Mouse (Mus musculus): ENCODE measurements around the gene Syn3.

Gene Syn3

DNA sequence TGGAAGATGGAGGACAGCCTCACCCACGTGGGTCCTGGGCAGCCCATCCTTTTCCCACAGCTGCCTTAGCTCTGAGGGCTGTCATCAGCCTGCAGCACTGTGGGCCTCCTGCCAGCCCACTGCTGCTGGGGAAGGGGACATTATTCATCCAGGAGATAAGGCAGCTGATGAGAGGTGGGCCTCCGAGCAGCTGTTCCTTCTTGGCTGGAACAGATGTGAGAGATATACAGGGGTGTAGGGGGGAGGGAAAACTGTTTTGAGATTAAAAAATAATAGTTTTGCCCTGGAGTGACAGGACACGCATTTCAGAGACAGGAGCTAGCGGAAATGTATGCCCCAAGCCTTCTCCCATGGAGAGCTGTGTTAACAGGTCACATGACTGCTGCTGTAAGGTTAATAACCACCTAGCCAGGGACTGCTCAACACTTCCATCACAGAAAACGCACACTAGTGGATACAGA, 133.0 kb downstream of the Syn3 start:
- WGBS: 79% methylated on average over 5 of the region's 5 CpGs

DNA sequence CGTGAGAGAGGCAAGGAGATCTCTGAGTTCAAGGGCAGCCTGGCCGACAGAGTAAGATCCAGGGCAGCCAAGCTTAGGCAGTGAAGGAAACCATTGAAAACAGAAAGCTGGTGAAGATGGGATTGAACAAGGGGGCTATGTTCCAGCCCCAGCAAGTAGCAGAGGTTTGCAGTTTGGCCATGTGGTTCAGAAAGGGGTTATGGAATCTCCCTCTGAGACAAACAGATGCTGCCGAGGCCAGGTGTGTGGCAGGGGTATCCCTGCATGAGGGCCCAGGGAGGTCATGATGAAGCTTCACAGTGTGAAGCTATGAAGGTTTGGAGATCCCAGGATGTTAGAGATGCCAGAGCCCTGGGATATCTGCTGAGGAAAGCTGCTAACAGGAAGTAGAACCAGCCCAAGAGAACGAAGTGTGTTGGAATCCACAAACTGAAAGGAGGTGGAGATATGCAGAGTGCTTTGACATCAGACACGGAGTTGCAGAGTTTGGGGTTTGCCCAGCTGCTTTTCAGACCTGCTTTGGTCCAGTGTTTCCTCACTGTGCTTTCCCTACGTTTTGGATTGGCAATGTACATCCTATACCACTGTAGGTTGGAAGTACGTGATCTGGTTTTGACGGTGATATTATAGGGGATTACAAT, 134.9 kb downstream of the Syn3 start:
- 86% methylated on average over 8 of the region's 8 CpGs for WGBS

DNA sequence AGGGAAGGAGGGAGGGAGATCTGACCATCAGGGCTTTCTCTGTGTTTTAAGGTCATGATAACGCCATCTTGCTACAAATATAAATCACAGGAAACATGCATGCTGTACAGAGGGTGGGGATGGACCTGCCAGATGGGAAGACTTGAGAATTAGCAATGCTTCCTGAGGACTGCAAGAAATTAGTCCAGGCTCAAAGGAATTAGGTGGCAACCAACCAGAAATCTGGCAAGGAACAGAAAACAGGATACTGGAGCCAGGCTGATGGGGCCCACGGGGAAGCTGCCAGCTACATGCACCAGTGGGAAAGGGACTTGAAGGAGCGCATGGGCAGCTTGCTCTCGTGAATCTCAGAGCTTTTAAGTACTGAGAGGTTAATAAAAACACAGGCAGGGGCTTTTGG, 139.0 kb downstream of the Syn3 start:
- 76% methylated on average over 4 of the region's 4 CpGs for WGBS

DNA sequence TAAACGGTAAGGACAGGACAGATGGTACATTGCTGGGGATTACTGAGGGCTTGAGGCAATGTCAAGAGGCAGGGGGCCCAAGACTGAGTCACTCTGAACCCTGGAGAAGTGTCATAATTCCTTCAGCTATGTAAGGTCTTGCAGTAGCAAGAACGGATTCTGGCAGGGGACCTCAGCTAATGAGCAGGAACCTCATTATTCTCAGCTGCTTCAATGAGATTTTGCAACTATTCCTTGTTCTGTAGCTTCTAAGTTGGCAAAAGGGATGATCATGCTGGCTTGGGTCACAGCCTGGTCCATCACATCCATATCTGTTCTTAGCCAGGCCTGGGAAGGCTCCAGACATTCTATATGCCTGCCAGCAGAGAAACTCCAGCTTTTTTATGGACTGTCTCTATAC, 139.5 kb downstream of the Syn3 start:
- WGBS: 74% methylated on average over 2 of the region's 2 CpGs

DNA sequence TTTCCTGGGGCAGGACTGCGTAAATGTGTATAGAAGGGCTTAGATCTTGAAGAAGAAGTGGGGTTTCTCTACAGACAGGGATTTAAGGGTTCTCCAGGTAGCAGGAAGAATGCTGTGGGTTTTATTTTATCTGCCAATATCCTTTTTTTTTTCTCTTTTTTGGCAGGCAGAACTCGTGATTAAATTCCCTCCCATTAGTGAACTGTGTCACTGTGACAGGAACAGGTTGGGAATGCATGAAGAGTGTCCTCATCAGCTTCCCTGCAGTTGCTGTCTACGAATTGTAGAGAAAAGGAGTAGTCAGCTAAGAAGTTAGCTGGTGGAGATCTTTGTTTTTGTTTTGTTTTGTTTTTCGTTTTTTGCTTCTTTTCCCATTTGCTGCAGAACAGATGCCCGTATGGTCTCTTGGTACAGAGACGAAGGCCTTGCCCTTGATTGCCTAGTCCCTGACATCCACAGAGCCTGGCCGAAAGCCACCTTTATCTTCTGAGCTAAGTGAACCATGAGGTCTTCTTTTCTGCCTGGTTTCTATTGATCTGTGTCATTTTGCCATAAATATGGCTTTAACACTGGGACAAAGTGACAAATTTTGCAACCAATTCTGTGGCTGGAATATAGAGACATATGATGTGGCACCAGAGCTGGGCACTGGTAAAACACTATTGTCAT, 140.3 kb downstream of the Syn3 start:
- 81% methylated on average over 7 of the region's 7 CpGs for WGBS

DNA sequence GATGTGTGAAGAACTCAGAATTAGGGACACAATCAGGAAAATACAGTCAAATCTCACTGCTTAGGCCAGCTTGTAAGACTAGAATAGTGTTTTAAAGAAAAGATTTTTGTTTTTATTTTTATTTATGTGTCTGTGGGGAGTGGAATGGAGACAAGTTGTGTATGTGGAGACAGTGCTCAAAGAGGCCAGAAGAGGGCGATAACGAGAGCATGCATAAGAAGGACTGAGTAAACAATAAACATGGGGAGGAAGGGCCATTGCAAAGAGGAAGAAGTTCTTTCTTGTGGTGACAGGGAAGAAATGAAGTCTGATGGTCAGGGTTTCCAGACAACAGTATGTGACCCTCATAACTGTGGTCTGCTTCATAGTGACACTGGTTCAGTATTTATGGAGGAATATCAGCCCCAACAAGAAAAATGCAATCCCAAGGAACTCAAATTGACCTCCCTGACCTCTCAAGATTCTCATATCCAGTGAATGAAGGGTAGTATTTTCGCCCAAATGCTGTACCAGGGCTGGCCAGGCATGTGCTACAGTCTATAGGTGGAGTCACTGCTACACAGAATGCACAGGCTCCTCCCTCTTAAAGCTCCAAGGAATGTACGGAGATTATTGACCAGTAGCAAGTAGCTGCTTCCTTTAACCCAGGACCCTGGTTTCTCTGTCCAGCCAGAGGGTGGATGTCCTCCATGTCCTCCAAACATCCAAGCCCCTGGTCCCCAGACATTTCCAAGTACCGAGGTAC, 141.7 kb downstream of the Syn3 start:
- WGBS: 66% methylated on average over 5 of the region's 5 CpGs

DNA sequence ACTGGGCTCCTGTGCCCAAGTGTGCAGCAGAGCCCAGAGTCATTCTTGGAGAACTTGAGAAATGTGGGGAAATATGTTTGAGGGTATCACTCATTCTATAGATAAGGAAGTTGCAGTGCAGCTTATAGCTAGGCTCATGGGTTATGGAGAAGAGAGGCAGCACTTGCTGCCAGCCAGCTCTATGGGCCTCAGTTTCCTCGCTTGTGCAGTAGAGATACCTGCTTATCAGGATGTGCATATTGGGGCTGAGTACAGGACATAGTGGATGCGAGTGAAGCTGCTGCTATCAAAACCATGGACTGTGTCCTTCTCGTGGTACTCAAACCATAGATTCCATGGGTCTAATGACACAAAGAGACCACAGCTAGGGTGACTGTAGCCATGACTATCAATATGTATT, 146.2 kb downstream of the Syn3 start:
- WGBS: 97% methylated on average over 3 of the region's 3 CpGs

DNA sequence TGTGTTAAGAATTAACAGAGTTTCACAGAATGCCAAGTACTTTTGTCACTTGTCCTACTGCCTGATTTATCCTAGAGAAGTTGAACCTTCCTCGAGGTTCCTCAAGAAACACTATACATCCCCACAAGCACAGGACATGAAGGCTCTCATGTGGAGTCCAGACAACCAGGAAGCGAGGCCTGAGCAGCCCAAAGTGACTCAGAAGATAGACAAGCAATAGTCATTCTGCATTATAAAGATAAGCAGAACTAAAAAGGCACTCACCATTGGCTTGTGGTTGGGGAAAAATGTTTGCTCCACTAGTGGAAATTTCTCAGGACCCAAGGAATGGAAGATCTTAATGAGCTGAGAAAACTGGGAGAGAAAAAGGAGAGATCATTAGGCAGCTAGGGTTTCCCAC, 147.4 kb downstream of the Syn3 start:
- 74% methylated on average over 2 of the region's 2 CpGs for WGBS

DNA sequence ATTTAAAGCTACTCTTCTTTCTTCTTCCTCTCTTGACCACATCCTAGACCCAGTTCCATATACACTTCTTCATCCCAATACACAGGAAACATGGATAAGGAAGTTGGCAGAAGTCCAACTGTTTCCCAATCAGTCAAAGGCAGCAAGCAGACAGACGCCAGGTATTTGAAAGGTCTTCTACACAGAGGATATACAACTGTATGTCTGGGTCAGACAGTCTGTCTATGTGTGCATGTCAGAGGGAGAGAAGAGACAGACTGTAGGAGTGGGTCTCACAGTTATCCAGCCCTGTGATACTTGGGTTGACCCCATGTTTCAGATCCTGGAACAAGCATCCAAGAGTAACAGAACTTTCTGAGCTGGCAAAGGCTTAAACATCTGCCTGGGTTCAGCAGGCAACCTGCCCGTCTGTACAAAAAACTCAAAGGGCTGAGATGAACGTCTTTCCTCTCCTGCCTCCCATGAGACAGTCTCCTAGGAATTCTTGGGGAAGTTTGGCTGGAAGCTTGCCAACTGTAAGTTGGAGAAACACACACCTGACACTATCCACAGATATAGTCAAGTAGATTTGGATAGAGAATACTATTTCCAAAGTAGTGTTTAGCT, 152.4 kb downstream of the Syn3 start:
- 65% methylated on average over 3 of the region's 3 CpGs for WGBS

DNA sequence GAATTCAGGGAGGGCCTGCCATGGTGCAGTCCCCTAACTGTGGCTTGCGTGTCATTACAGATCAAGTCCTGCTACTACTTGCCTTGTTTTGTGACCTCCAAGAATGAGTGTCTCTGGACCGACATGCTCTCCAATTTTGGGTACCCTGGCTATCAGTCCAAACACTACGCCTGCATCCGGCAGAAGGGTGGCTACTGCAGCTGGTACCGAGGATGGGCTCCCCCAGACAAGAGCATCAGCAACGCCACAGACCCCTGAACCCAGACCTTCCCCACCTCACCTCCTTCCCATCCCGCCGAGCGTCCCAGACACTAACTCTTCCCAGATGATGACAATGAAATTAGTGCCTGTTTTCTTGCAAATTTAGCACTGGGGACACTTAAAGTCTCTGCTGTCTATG, 153.1 kb downstream of the Syn3 start:
- 97% methylated on average over 9 of the region's 9 CpGs for WGBS

DNA sequence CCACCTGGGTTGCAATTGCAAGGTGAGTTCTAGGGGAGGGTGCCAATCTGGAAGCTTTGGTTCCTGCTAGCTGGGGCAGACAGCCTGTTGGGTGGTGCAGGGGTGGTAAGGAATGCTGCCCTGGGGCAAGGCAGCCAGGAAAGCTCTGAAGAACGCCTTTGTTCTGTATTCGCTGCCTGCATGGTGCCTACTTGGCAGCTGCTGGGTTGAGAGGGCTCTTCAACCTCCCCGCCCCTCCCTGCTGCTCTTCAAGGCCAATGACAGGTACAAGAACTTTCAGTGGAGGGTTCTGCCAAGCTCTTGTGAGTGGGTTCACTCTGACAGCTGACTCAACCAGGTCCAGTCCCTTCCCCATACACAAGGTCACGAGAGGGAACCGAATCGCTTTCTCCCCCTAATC, 154.0 kb downstream of the Syn3 start:
- 79% methylated on average over 6 of the region's 6 CpGs for WGBS

DNA sequence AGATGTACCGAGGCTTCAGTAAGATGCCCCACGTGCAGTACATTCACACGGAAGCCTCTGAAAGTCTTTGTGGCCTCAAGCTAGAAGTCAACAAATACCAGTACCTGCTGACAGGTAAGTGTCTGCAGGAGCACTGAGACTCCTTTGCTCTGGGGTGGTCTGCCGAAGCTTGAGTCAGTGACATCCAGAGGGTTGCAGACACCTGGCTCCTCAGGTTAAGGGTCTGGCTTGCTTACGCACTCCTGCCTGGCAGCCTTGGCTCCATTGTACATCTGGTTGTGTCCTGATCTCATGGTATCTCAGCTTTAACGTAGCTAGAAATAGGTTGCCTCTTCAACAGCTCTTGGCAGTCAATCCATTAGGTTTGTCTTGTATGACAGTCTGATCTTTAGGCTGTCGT, 154.8 kb downstream of the Syn3 start:
- WGBS: 95% methylated on average over 7 of the region's 7 CpGs

DNA sequence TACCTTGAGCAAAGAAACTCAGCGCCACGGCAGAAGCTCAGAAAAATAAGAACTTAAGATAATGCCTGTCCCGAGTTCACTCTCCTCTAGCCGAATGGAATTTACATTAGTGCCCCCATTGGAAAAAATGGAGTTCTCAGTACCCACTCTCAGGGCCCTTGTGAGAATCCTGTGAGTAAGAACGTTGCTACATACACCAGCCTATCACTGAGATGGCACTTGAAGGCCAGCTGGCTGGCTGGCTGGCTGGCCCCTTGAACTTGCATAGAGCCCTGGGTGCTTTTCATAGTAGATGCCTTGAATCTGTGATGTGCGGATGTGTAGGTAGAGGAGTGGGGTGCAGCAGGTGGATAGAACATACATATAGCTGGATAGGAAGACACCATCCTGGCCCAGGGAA, 155.3 kb downstream of the Syn3 start:
- WGBS: 90% methylated on average over 6 of the region's 6 CpGs

DNA sequence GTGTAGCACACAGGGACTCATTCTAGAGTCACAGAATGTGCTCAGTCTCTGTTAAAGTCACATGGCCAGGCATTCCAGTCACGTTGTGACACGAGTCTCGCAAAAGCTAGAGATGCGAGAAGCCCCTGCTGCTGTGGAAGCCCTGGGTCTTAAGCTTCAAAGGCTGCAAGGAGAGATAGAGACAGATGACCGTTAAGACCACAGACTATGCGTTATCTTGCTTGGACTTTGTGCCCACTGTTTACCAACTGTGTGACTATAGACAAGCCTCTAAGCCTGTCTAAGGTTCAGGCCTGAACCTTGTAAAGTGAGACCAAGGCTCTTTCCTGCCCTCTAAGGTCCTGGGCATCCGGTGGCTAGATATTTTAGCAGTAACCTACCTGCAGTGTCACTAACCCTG, 156.0 kb downstream of the Syn3 start:
- WGBS: 81% methylated on average over 7 of the region's 7 CpGs

DNA sequence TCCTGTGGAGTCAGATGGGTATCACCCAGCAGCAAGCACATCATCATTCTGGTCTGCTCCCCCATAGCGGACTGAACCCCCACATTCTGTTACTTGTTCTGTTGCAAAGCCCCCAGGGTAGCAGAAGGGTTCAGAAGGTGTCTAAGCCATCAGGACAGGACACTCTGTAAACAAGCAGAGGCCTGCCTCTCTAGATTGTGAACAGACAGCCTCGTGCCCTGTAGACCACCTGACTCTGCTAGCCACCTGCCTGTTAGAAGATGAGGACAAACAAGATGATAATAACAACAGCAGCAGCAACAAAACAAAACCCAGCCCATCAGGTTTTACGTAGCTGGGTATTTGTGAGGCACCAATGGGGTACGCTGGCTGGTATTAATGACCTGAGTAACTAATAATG, 156.5 kb downstream of the Syn3 start:
- WGBS: 83% methylated on average over 4 of the region's 4 CpGs

DNA sequence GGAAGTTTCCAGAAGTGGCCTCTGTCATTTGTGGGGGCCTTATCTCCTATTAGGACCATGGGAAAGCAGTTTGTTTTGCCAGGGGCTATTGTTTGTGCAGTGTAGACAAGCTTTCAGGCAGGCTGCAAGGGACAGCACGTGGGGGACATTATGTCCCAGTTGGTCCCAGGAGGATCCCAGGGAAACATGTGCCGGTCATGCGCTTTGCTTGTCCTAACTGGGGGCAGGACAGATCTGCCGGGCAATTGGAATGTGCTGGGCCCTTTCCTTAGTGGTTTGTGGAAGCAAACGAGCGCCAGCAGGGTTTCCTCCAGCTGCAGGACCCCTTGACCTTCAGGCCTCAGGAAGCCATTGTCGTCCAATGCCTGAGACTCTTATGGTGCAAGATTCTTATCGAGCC, 157.1 kb downstream of the Syn3 start:
- 72% methylated on average over 8 of the region's 8 CpGs for WGBS

DNA sequence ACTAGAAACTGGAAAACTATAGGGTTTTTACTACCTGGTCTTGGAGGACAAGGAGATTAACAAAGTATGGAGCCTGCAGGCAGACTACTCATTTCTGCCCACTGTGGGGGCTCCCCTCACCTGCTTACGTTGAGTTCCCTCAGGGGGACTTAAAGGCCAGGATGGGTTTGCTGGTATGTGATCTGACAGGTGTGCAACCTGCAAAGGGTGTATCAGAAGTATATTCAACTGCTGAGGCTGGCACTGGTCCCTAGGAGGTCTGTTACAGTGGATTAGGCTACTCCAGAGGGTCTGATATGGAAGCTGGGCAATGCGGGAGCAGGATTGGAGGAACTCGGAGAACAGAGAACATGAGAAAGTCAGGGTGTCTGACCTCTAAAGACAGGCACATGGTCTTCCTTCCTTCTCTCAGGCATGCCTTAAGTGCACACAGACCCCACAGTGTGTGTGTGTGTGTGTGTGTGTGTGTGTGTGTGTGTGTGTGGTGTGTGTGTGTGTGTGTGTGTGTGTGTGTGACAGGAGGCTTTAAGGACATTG, 157.6 kb downstream of the Syn3 start:
- WGBS: 89% methylated on average over 3 of the region's 3 CpGs

DNA sequence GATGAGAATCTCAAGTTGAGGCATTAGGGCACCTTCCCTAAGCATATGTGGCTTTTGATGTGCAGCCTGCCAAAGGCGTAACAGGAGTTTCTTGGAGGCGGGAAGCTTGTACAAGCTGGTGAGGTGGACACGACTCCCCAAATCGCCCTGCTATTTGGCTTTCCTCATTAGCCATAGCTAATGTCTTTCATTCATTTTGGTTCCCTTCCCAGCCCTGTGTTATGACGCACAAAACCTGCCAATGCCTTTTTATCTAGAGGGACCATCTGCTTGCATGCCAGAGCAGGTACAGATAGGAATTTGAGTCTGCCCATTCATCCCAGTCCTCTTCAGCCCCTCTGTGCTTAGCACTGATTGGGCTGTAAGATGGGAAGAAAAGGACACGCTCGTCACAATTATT, 158.3 kb downstream of the Syn3 start:
- 81% methylated on average over 7 of the region's 7 CpGs for WGBS

DNA sequence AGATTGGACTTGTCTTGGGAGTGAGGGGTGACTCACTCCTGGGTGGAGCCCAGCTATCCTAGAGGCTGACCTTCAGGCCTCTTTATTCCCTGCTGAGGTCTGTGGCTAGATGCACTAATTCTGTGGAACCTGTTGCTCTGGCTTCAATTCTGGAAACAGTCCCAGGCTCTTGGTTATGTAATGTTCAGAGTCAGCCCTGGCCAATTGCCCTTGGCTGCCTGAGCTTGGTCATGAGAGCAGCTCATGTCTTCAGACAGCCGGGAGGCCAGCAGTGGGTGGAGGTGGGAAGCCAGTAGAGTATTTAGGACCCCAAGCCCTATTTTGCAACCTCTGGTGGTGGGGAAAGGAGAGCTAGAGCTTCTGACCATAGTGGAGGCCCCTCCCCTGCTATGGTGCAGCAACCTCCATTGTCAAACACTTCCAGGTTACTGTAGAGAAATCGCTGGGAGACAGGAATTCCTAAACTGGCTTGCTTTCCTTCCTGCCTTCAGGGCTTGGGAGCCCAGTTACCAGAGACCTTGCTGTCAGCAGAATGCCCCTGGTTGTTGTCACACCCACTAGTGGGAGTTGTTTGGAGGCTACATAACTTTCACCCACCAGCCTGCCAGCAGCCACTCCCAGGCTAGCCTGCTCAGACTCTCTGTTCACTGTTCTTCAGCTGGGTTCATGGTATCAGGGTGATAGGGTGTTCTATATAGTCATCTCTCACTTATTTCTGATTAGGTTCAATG, 158.9 kb downstream of the Syn3 start:
- 27% methylated on average over 2 of the region's 2 CpGs for WGBS

DNA sequence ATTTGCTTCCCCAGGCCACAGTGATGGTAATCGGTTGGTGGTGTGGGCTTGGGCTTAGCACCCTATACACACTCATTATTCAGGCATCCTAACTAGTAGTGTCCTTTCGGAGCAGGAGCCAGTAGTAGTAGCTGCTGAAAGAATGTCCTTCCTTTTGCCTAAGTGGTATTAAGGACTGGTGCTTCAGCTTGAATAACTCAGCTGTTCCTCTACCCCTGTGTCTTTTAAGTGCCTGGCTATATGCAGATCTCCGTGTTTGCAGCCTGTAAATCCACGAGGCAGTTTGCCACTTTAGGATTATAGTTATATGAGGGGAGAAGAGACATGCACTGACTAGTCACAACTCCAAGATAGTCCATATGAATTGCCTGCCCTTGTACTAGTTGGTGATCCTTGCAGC, 159.6 kb downstream of the Syn3 start:
- WGBS: 76% methylated on average over 4 of the region's 4 CpGs

DNA sequence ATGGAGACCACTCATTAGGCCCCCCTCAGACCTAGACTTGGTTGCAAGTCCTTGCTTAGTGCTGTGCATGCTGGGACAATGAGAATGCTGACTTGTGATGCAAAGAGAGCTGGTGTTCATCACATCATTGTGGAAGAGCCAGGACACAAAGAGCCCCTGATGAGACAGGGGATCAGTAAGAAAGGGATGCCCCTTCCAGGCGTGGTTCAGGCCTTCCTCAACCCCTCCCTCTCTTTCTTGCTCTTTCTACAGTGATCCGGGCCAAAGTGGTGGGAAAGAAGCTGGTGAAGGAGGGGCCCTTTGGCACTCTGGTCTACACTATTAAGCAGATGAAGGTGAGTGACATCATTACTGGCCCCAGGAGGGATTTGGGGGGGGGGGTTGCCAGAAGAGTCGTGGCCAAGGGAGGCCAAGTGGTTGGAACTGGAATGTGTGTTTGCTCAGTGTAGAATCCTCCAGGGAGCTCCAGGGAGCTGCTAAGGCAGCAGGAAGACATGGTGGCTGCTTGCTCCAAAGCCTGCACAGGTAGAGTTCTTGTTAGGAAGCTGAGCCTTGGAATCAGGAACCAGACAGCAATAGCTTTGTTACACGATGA, 160.5 kb downstream of the Syn3 start:
- WGBS: 61% methylated on average over 4 of the region's 4 CpGs
